37 mouse cellular contexts compared by ENCODE assay signal in genomic region chrX:73039666-73040065, GRCm38 (mm10). TPM values are rescaled to one million over a fixed set of nuclear protein-coding genes. Genes with fewer than 3 reads are reported as not detected.
A peak's percentile ranks its signal among the peaks of the same experiment; 100 is the strongest.
DNase-seq lines count a peak whose midpoint lies in the region; ATAC-seq and TF ChIP-seq lines count a peak whose summit lies in the region.
"Had no signal": no experiment of that assay in that cellular context is flagged by ENCODE, and none has a peak within 500 bp of the region (broad histone marks: within the 10 kb centered on the region; RNA-seq: fewer than 3 reads in every experiment).

No protein-coding gene starts in this region.

- no peak for TF ChIP-seq EP300 in stomach, postnatal 0 days (optimal IDR thresholded peaks at IDR 0.05)

- DNase-seq in heart, adult 11 months, result peak; percentile 64
- DNase-seq in heart, postnatal 4 days, result no peak
- peak; percentile 93 for DNase-seq in R1 (ENCODE audit: low read depth, low spot score)
- peak; percentile 40 for DNase-seq in testis, postnatal 10 days (ENCODE audit: low spot score)
- DNase-seq in lung, postnatal 4 days, result no peak
- no peak for DNase-seq in stomach, postnatal 0 days (ENCODE audit: low spot score)
- DNase-seq in frontal cortex, adult 2 months (ENCODE audit: extremely low spot score in 1 of 2, low spot score in 1 of 2), result no peak
- DNase-seq in thymus, postnatal 10 days (ENCODE audit: low spot score in 2 of 2), result no peak
- DNase-seq: adrenal gland, adult 2 months; adrenal gland, postnatal 14 days; B cell, adult 2 months; cerebellum, adult 11 months; cerebellum, adult 2 months; cerebellum, adult 9-11 months; cerebellum, postnatal 25 days; gastrocnemius, postnatal 10 days; gastrocnemius, postnatal 36 days had no signal

- 79% methylated on average over 12 of the region's 12 CpGs for WGBS in stomach, postnatal 0 days

- H3K4me1 ChIP-seq in stomach, postnatal 0 days (replicated peaks; ENCODE audit: control insufficient read depth, insufficient read depth), result no peaks in the 10 kb centered on the region
- H3K4me1 ChIP-seq: embryonic facial prominence, embryonic 12.5 days; embryonic facial prominence, embryonic 15.5 days; forebrain, embryonic 12.5 days; forebrain, embryonic 15.5 days; hindbrain, embryonic 10.5 days; hindbrain, embryonic 13.5 days had no signal

- H3K4me3 ChIP-seq in stomach, postnatal 0 days (ENCODE audit: low read depth, low read length), result no peak overlapping the region
- H3K4me3 ChIP-seq: embryonic facial prominence, embryonic 12.5 days; embryonic facial prominence, embryonic 15.5 days; forebrain, embryonic 12.5 days; forebrain, embryonic 15.5 days; hindbrain, embryonic 10.5 days; hindbrain, embryonic 13.5 days had no signal

- no peak overlapping the region for H3K9ac ChIP-seq in stomach, postnatal 0 days (ENCODE audit: low read length)
- H3K9ac ChIP-seq: embryonic facial prominence, embryonic 12.5 days; embryonic facial prominence, embryonic 15.5 days; forebrain, embryonic 12.5 days; forebrain, embryonic 15.5 days; hindbrain, embryonic 13.5 days had no signal

- no peaks in the 10 kb centered on the region for H3K27me3 ChIP-seq in stomach, postnatal 0 days (ENCODE audit: control insufficient read depth, insufficient read depth, low read length)
- H3K27me3 ChIP-seq: CH12.LX; embryonic facial prominence, embryonic 15.5 days; forebrain, embryonic 12.5 days; forebrain, embryonic 15.5 days; hindbrain, embryonic 13.5 days had no signal

- H3K4me2 ChIP-seq in stomach, postnatal 0 days (replicated peaks; ENCODE audit: low read depth), result no peak overlapping the region
- H3K4me2 ChIP-seq: embryonic facial prominence, embryonic 12.5 days; embryonic facial prominence, embryonic 15.5 days; forebrain, embryonic 12.5 days; forebrain, embryonic 15.5 days; heart, embryonic 11.5 days; hindbrain, embryonic 13.5 days had no signal

- no peak for ATAC-seq in stomach, postnatal 0 days (ENCODE audit: low FRiP score, low TSS enrichment)
- ATAC-seq: forebrain, embryonic 15.5 days; hindbrain, embryonic 16.5 days; inflammation-experienced regulatory T-cells, adult 6 months; intestine, embryonic 16.5 days; Patski had no signal

- H3K27ac ChIP-seq in stomach, postnatal 0 days (replicated peaks), result no peak overlapping the region
- H3K27ac ChIP-seq: embryonic facial prominence, embryonic 12.5 days; embryonic facial prominence, embryonic 15.5 days; forebrain, embryonic 12.5 days; forebrain, embryonic 15.5 days; hindbrain, embryonic 10.5 days; hindbrain, embryonic 13.5 days had no signal

- no peak for TF ChIP-seq CTCF in stomach, postnatal 0 days (IDR thresholded peaks at IDR 0.05; ENCODE audit: low read depth)

- H3K36me3 ChIP-seq in stomach, postnatal 0 days (ENCODE audit: control insufficient read depth, insufficient read depth, low read length), result no peaks in the 10 kb centered on the region
- H3K36me3 ChIP-seq: embryonic facial prominence, embryonic 12.5 days; embryonic facial prominence, embryonic 15.5 days; forebrain, embryonic 12.5 days; forebrain, embryonic 15.5 days; G1E; hindbrain, embryonic 10.5 days; hindbrain, embryonic 13.5 days had no signal

- H3K9me3 ChIP-seq in stomach, postnatal 0 days (ENCODE audit: control insufficient read depth, low read length), result no peaks in the 10 kb centered on the region
- H3K9me3 ChIP-seq: embryonic facial prominence, embryonic 12.5 days; embryonic facial prominence, embryonic 15.5 days; forebrain, embryonic 12.5 days; forebrain, embryonic 15.5 days; hindbrain, embryonic 10.5 days; hindbrain, embryonic 13.5 days had no signal

RNA-seq across cellular contexts. Expression of gene Pnma5, which starts 2.8 kb away (rescaled TPM):
- total RNA-seq in heart, postnatal 4 days (2021), result under 1 TPM; 0.14 to 0.19 TPM
- 0.04 and 0.11 TPM in 2 replicates for polyA plus RNA-seq in stomach, postnatal 0 days (2015; fragmentation: Nextera tagmentation; extraction: Ambion mirVana)
- 0.25 and 0.30 TPM in 2 replicates for polyA plus RNA-seq in frontal cortex, adult 2 months (2012; rRNA removed)
- total RNA-seq: common myeloid progenitor, adult 5-6 weeks; G1E; gastrocnemius, postnatal 10 days; granulocyte monocyte progenitor cell, adult 5-6 weeks; heart, adult 8-10 months; heart, postnatal 25 days had no signal
- polyA plus RNA-seq: adrenal gland, adult 2 months; forebrain, embryonic 12.5 days; forebrain, embryonic 15.5 days; G1E; heart, embryonic 11.5 days; heart, embryonic 14.5 days; heart, postnatal 0 days; hindbrain, embryonic 13.5 days; inflammation-experienced regulatory T-cells, adult 6 months; intestine, embryonic 16.5 days; Patski had no signal

RNA-seq across cellular contexts. Expression of gene Pnma3, which starts 24.9 kb away (rescaled TPM):
- not detected for total RNA-seq in heart, postnatal 4 days (2021)
- 0.05 TPM in 2 replicates for polyA plus RNA-seq in stomach, postnatal 0 days (2015; fragmentation: Nextera tagmentation; extraction: Ambion mirVana)
- 14.2 and 19.4 TPM in 2 replicates for polyA plus RNA-seq in frontal cortex, adult 2 months (2012; rRNA removed)
- total RNA-seq: CH12.LX; common myeloid progenitor, adult 5-6 weeks; gastrocnemius, adult 18-20 months; gastrocnemius, postnatal 36 days; granulocyte monocyte progenitor cell, adult 5-6 weeks; heart, adult 8-10 months; heart, postnatal 25 days had no signal
- polyA plus RNA-seq: G1E; heart, embryonic 11.5 days; heart, embryonic 14.5 days; heart, postnatal 0 days; inflammation-experienced regulatory T-cells, adult 6 months; Patski had no signal

RNA-seq across cellular contexts. Expression of gene Xlr4a, which starts 42.6 kb away (rescaled TPM):
- total RNA-seq in heart, postnatal 4 days (2021), result 1 to 10 TPM in 1 of 2 experiments, not detected in 1; 1.0 TPM
- 0.59 and 2.0 TPM in 2 replicates for polyA plus RNA-seq in stomach, postnatal 0 days (2015; fragmentation: Nextera tagmentation; extraction: Ambion mirVana)
- 0.18 and 0.99 TPM in 2 replicates for polyA plus RNA-seq in frontal cortex, adult 2 months (2012; rRNA removed)
- total RNA-seq: G1E; gastrocnemius, adult 18-20 months; gastrocnemius, postnatal 10 days; gastrocnemius, postnatal 36 days had no signal
- polyA plus RNA-seq: adrenal gland, adult 2 months; G1E; hindbrain, embryonic 16.5 days; Patski had no signal

RNA-seq across cellular contexts. Expression of gene Zfp185, which starts 52.5 kb away (rescaled TPM):
- 1 to 10 TPM; 2.3 to 2.6 TPM for total RNA-seq in heart, postnatal 4 days (2021)
- 15.4 and 17.3 TPM in 2 replicates for polyA plus RNA-seq in stomach, postnatal 0 days (2015; fragmentation: Nextera tagmentation; extraction: Ambion mirVana)
- 0.44 and 0.72 TPM in 2 replicates for polyA plus RNA-seq in frontal cortex, adult 2 months (2012; rRNA removed)
- total RNA-seq: CH12.LX; common myeloid progenitor, adult 5-6 weeks; granulocyte monocyte progenitor cell, adult 5-6 weeks had no signal
- polyA plus RNA-seq: G1E; inflammation-experienced regulatory T-cells, adult 6 months had no signal

RNA-seq across cellular contexts. Expression of gene Xlr3a, which starts 57.2 kb away (rescaled TPM):
- total RNA-seq in heart, postnatal 4 days (2021), result under 1 TPM; 0.60 to 0.72 TPM
- 2.7 and 7.4 TPM in 2 replicates for polyA plus RNA-seq in stomach, postnatal 0 days (2015; fragmentation: Nextera tagmentation; extraction: Ambion mirVana)
- 1.6 and 2.1 TPM in 2 replicates for polyA plus RNA-seq in frontal cortex, adult 2 months (2012; rRNA removed)
- polyA plus RNA-seq: G1E, Patski had no signal

Comparison
In these comparisons a context has a peak if more than half of its experiments do, and no peak if none do; other contexts are left out.
1. DNase-seq: peak in heart, adult 11 months (single experiment), R1 (single experiment) and testis, postnatal 10 days (single experiment); none in heart, postnatal 4 days (single experiment), lung, postnatal 4 days (0 of 2), stomach, postnatal 0 days (single experiment), frontal cortex, adult 2 months (0 of 2) and thymus, postnatal 10 days (0 of 2).
2. RNA of gene Pnma3, which starts 24.9 kb away (polyA plus RNA-seq): 14.2 to 19.4 TPM in frontal cortex, adult 2 months; 0.05 TPM in stomach, postnatal 0 days; every median in the first group is over 10 times any median in the second.